Mouse (Mus musculus) gastrocnemius, adult 18-20 months (tissue): ENCODE data around the gene Npw. TPM values are rescaled to one million over a fixed set of nuclear protein-coding genes. Genes with fewer than 3 reads are reported as not detected.

ENCODE experiments used
- DNase-seq: peaks from one replicate; pipeline ENCODE4 v3.0.0; 2021; ENCODE audit warnings: low spot score
- long read RNA-seq, 2 experiments: library from polyadenylated mRNA; stranded (forward); transcript quantifications; one replicate each; pipeline ENCODE4 v2.0.0; 2021
- total RNA-seq, 2 experiments: library from RNA; stranded (reverse); gene quantifications; 2 replicates each; pipeline ENCODE4 v1.2.3; 2021

Gene Npw
- total RNA-seq, result not detected
- long read RNA-seq, experiment 1, result 0 reads
- long read RNA-seq, experiment 2, result 0 reads

DNA sequence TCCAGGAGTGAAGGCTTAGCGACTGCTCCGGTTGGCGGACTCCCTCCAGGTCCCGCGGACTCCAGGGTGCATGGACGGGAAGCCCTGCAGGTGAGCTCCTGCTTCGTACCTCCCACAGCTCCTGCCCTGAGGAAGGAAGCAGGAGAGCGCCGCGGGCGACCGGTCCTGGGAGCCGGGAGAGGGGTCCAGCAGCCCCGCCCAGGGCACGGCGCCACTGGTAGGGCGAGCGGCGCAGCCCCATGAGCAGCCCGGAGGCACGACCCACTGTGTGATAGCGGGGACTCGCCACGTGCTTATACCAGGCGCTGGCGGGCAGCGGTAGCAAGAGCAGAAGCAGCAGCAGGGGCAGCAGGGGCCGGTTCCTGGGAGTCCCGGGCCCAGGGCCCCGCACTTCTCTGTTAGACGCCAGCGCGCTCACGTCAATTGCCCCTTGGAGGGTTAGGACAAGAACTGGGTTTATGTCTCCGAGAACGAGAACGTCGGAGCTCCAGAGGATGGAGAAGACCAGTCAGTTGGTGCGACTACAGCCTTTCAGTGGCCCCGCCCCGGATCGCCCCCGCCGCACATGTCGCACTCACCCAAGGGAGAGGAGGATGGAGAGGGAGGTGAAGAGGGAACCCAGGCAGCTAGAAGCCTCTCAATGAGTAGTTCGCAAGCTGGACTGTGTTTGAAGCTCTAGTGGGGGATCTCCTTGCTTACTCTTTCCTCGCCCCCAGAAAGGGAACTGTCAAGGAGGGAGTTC is at the start of gene Npw:
Gene Npw (minus strand): TSS at position 441 of the 742 bp plus-strand sequence.
- DNase-seq, result no peak

DNA sequence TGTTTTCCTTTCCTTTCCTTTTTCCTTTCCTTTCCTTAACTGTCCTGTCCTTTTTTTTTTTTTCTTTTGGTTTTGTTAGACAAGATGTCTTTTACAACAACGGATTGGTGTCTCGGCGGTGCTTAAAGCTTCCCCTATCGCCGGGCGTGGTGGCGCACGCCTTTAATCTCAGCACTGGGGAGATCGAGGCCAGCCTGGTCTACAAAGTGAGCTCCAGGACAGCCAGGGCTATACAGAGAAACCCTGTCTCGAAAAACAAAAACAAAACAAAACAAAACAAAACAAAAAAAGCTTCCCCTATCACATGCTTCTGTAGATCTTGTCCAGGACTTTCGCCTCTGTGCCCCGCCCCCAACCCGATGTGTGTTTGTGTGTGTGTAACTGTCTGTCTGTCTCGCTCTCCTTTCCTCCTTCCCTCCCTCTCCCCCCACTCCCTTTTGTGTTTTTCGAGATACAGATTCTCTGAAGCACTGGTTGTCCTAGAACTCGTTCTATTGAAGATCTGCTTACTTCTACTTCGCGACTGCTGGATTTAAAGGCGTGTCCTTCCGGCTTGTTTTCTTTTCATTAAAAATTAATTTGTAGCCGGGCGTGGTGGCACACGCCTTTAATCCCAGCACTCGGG is 49.7 kb upstream of the Npw start:
- DNase-seq, result no peak

DNA sequence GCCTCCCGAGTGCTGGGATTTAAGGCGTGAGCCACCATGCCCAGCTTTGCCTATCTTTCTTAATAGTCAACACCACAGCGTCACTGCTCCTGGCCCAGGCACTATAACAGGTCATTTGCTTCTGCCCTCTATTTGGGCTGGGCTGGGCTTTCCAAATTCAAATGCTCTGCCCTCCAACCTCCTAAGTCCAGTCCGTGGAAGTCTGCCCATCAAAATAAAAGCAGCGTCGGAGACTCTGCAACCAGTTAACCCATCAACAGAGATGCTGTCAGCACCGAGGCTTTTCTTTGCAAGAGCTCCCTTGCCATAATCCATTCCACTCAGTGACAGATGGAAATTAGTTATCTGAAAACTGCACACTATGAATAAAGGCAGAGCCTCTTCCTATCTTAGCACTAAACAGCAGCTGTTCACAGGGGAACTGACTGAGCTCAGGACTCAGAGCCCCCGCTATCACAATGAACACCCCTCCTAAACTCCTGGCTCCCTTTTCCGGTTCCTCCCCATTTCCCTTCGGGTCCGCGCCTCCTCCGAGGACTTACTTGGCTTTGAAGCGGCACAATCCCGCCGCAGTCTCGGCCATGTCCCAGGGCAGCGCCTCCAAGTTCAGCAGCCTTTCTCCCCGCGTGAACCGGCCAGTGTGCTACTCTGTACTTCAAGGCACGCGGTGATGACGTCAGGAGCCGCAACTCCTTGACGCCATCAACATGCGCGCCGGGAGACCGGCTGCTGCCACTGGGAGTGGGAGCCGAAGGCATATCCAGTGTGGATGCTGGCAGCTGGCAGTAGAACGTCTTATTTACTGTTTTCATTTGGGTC is 48.9 kb upstream of the Npw start, which contains the start of gene Tbl3:
Gene Tbl3 (minus strand): TSS at position 679 of the 819 bp plus-strand sequence.
- peak; percentile 92 for DNase-seq

GRCm38 (mm10) chr17:24705821-24706220 is 47.6 kb upstream of the Npw start:
- no peak for DNase-seq

DNA sequence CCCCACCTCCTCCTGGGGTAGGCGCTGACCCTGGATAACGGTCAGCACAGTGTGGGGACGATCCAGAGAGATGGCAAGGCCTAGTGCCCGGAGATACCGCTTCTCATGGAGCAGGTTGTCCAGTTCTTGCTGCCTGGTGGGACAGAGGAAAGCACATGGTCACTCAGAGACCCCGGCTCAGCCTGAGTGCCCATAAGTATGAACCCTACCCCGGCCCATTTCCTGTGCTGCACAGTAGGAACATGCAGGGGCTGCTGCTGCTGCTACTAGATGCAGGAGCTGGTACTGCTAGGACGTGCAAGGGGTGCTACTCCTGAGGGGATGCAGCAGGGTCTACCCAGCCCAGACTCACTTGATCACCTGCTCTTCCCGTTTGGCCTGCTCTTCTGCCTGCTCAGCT is 43.0 kb upstream of the Npw start:
- no peak for DNase-seq

DNA sequence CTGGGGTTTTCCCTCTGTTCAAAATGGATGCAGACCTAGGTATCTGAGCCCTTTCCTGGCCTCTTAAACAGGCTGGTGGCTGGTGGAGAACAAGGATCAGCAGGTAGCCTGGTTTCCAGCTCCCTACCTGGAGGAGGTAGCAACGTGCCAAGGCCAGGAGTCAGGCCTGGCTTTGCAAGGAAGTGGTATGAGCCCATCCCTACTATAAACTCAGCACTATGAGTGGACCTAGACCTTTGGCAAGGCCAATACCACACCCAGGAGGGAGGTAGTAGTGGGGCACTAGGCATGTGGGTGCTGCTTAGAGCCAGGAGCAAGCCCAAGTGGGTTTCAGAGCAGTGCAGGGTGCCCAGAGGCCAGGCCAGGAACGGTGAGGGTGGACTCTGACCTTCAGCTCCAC is 41.2 kb upstream of the Npw start:
- no peak for DNase-seq

DNA sequence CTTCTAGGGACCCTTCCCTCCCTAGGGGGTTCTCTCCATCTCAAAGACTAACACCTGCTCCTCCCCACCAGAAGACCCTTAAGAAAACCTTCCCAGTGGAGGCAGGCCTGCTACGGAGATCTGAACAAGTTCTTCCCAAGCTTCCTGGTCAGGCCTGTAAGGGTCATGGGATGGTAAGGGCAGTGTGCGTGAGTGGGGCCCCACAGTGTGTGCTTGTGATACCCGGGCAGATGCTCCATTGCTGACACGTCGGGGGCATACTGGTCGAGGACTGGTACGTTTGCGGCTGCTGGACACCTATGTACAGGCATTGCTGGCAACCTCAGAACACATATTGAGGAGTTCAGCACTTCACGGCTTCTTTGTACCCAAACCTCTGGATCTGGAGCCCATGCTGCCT is 40.5 kb upstream of the Npw start:
- no peak for DNase-seq

- no peak for DNase-seq
Observed at GRCm38 (mm10) chr17:24697985-24698384, 39.7 kb upstream of the Npw start.

DNA sequence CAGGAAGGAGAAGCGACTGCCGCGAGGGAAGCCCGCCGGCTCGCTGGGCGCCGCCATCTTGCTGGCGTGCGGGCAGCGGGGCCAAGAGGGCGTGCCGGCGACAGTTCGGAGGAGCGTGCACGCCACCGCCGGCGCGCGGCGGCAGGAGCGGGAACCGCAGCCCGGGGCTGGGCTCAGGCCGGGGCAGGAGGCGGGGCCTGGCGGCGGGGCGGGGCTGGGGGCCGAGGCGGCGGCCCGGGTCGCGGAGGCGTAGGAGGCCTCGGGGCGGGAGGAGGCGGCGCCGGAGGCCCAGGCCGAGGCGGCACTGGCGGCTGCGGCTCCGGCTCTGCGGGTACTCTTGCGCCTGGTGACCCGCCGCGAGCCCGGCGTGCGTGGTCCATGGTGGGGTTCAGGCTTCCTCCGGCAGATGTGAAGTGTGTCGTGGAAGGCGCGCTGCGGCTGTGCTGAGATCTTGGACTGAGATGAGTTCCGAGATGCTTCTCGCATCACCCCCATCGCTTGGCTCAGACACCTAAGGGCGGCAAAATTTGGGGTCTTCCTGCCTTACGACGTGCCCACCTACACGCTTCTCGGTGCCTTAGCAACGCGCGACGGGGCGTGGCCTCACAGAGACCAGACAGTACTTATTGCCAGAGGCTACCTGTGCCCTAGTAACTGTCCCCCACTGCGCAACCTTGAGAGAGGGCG is 37.9 kb upstream of the Npw start, which contains the start of the genes Gfer and Noxo1:
Gene Gfer (minus strand): TSS at position 146 of the 687 bp plus-strand sequence.
Gene Noxo1 (plus strand): TSS at position 224 of the 687 bp plus-strand sequence.
- peak; percentile 88 for DNase-seq

DNA sequence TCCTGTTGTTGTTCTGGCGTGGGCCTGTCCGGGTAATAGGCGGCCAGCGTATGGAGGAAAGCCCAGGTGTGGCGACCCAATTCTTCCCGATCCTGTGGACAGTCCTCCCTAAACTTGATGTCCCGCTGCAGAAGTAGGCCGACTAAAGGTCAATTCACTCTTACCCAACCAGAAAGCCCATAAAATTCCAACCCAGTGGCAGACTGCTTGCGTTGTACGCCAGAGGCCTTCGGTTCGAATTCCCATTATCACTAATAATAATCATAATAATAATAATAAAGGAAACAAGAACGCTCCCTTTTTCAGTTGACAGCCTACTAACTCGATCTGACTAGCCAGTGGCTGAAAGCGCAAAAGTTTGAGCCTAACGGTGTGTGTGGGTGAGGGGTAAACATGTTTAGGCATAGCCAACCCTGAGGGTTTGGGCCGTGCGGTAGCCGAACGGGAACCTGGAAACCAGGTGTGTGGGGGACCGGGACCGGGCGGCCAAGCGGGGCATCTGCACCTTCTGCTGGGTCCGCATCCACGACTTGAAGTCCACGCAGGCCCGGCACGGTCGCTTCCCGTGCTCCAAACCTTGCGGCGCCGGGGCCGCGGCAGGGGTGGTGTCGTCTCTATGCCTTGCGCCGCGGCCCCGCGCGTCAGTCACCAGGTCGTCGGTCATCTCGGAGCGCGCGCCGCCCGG is 37.2 kb upstream of the Npw start:
- no peak for DNase-seq

DNA sequence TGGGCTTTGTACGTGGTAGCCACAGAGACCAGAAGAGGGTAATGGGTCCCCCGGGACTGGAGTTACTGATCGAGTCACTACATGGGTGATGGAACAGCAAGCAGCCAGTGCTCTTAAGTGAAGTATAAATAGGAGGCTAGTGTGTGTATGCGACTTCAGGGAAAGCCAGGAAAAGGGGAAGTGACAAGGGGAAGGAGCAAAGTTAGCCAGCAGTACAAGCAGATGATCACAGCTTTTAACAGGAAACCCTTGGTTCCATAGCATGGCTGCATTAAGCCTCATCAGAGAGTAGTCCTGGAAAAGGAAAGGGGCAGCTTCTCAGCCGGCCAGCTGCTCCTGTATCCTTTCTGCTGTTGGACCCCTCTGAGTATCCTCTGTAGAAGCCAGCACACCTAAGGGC is 34.1 kb upstream of the Npw start:
- no peak for DNase-seq

GRCm38 (mm10) chr17:24689251-24690081 is 31.2 kb upstream of the Npw start, which contains the start of gene Syngr3:
Gene Syngr3 (minus strand): TSS chr17:24689955.
- no peak for DNase-seq

DNA sequence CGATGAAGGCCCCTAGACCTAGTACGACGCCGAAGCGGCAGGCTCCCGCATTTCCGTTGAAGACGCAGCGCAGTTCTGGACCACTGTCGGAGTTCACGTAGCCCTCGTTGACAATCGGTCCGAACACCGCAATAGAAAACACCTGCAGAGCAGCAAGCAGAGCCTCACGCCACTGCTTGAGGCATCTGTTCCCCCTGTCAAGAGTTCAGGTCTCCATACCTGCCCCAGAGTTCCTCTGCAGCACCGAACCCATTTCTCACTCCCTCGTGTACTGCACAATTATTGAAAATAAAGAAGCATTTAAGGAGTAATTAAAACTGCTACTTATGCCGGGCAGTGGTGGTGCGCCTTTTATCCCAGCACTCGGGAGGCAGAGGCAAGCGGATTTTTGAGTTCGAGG is 29.3 kb upstream of the Npw start:
- no peak for DNase-seq

DNA sequence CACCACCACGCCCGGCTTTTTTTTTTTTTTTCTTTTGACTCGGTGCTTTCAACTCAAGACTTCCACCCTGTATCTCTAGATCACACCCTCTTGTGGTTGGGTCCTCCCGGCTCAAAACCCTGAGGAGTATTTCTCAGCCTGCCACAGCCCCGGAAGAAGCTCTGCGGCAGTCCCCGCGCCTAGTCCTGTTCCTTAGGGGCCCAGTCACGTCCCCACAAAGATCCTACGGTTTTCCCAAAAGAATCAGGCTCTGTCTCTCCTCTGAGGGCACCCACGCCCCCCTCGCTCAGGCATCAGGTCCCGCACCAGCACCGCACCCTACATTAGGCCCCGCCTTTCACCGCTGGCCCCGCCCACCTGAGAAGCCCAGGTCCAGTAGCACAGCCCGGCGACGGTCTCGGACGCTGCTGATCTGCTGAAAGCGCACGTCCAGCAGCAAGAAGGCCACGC is 28.9 kb upstream of the Npw start:
- DNase-seq, result peak; percentile 57

- peak; percentile 36 for DNase-seq
Observed at GRCm38 (mm10) chr17:24686514-24686913, 28.3 kb upstream of the Npw start.

DNA sequence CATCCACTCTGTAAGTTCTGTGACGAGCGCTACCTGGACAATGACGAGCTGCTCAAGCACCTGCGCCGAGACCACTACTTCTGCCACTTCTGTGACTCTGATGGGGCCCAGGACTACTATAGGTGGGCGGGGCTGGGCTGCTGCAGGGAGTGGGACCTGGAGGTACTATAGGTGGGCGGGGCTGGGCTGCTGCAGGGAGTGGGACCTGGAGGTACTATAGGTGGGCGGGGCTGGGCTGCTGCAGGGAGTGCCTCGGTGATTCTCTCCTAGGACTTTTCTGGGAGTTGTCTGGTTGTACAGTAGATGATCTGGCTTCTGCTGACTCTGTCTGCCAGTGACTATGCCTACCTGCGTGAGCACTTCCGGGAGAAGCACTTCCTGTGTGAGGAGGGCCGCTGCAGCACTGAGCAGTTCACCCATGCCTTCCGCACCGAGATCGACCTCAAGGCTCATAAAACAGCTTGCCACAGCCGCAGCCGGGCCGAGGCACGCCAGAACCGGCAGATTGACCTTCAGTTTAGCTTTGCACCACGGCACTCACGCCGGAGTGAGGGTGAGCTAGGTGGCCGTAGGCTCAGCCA is 19.3 kb upstream of the Npw start:
- no peak for DNase-seq

DNA sequence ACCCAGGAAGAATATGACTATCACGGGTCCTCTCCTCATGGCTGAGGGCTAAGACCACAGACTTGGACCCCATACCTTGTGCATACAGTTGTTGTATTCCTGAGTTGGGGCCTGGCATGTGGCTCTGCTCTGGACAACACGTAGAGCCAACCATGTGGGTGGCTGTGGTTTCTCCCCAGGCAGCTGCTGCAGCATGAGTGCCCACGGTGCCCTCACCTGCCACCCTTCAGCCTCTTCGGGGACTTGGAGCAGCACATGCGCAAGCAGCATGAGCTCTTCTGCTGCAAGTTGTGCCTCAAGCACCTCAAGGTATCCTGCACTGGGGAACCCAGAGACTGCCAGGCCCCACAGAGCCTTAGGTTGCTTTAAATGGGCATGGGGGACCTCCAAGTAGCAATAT is 18.6 kb upstream of the Npw start:
- DNase-seq, result no peak

- DNase-seq, result peak; percentile 63
Observed at GRCm38 (mm10) chr17:24676187-24676586, 17.9 kb upstream of the Npw start.

GRCm38 (mm10) chr17:24674277-24674676 is 16.0 kb upstream of the Npw start:
- no peak for DNase-seq
